Mouse (Mus musculus) myocyte (in vitro differentiated cells): ENCODE results near the gene Ikbke.
"Not testable (repeated sequence)": the region's sequence is repeated elsewhere in the genome, so short reads cannot be mapped to it uniquely, and the experiment has no call there.

Experiments
- E2F4 ChIP-seq: IDR thresholded peaks from one replicate; pipeline ENCODE4 v1.6.1; 2011; ENCODE audit warnings: mild to moderate bottlenecking, control low read depth, moderate library complexity; ENCODE audit not compliant: insufficient read depth
- POLR2AphosphoS2 ChIP-seq: IDR thresholded peaks from one replicate; pipeline ENCODE4 v1.6.1; 2011; ENCODE audit warnings: low read depth, control low read depth; ENCODE audit not compliant: insufficient read length
- USF1 ChIP-seq: IDR thresholded peaks from one replicate; pipeline ENCODE4 v1.6.1; 2011; ENCODE audit warnings: low read depth, mild to moderate bottlenecking, control low read depth, moderate library complexity

DNA sequence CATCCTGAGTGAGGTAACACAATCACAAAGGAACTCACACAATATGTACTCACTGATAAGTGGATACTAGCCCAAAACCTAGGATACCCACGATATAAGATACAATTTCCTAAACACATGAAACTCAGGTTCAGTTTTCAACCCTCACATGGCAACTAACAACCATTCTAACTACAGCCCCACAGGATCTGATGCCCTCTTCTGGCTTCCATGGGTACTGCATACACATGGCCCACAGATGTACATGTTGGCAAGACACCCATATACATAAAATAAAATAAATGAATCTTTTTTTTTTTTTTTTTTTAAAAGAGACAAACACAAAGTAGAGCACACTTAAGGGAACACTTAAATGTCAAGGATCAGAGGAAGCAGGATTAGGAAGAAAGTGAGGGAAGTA is 49.7 kb upstream of the Ikbke start:
- not testable (repeated sequence) for TF ChIP-seq POLR2AphosphoS2, E2F4, USF1
